Mouse (Mus musculus): ENCODE results near the gene Nbas. TPM values are rescaled to one million over a fixed set of nuclear protein-coding genes. Genes with fewer than 3 reads are reported as not detected.

Nbas gene
- polyA plus RNA-seq, 3 experiments from 2014 or later: 8.6 to 21.6 (median 10.3) TPM

DNA sequence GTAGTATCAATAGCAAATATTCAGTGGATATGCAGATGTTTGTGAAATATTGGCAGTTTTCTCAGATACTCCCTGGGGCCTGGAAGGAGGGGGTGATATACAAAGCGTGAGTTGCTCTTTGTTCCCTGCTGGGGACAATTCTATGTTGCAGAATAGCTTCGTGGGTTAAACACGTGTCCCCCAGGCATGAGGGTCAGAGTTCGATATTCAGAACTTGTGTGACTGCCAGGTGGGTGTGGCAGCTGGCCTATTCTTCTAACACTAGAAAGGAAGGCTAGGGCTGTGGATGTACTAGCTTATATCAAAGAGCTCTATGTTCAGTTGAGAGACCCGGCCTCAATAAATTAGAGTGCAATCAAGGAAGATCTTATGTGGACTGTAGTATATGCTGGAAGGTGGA is 274.9 kb downstream of the Nbas start:
- ATAC-seq: no peak

DNA sequence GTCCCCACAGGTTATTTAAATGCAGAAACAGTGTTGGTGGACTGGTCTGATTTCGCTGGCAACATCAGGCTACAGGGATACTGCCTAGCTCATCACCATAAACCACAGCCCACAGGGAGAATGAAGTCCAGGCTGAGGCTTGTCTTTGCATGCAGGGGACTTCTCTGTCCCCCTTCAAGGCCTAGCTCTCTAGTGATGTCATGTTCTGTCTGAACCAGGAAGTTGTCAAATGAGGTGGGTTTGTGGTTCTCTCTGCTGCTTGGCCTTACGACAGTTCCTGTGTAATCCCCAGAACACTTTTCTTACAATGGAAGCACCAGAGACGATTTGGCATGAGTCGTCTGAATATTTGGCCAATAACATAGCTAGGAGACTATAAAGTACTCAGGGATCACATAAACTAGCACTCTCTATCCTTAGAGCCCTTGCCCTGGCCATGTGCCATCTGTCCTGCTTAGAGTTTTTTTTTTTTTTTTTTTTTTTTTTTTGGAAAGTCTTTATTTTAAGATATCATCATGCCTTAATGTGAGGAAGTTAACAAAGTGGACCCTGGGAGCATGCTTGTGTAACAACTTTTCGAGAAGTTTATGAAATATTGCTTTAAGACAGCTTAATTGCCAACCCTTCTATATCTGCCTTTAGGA is 294.8 kb downstream of the Nbas start:
- no peak for ATAC-seq

DNA sequence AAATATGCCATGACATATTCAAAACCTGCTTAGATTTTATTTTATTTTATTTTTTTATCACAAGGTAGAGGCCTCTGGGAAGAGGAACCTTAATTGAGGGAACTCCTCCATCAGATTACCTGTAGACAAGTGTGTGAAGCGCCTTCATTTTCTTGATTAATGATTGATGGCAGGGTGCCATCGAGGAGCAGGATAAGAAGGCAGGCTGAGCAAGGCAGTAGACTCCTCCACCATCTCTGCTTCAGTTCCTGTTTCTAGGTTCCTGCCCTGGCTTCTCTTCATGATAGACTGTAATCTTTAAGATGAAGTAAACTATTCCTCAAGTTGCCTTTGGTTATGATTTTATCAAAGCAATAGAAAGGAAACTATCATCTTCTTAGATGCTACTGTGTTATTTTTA is 295.4 kb downstream of the Nbas start:
- ATAC-seq: no peak

DNA sequence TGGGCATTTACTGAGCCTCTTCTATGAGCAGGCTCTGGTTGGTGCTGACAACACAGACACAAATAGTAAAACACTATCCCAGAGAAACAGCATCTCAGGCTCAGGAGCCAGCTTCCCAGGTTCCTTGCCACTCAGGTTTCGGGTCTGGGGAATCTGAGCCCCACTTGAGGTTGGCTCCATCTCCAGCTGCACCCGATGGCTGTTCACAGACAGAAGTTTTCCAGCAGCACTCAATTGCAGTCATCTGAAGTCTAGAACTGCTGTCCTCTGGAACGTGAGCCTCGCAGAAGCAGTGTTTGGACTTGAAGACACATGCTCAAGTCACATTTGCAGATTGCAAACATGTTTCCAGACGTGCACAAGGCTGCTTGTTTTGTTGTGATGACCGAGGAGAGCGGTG is 297.5 kb downstream of the Nbas start:
- ATAC-seq: no peak

DNA sequence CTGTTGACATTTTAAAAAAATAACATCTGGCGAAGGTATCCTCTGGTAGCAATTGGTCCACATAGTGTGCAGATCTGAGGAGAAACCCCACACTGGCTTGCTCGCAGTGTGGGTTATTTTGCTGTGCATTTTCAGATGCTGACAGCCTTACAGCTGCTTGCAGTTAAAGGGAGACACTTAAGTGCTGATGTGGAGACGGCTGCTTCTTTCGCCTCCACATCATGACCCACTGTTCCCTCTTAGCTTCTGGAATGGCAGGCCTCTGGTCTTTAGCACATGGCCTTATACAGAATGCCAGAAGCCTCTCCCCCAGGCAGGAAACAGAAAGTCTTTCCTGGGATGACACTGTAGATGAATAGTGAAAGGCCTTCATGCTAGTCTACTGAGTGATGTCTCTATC is 306.2 kb downstream of the Nbas start:
- ATAC-seq: no peak

DNA sequence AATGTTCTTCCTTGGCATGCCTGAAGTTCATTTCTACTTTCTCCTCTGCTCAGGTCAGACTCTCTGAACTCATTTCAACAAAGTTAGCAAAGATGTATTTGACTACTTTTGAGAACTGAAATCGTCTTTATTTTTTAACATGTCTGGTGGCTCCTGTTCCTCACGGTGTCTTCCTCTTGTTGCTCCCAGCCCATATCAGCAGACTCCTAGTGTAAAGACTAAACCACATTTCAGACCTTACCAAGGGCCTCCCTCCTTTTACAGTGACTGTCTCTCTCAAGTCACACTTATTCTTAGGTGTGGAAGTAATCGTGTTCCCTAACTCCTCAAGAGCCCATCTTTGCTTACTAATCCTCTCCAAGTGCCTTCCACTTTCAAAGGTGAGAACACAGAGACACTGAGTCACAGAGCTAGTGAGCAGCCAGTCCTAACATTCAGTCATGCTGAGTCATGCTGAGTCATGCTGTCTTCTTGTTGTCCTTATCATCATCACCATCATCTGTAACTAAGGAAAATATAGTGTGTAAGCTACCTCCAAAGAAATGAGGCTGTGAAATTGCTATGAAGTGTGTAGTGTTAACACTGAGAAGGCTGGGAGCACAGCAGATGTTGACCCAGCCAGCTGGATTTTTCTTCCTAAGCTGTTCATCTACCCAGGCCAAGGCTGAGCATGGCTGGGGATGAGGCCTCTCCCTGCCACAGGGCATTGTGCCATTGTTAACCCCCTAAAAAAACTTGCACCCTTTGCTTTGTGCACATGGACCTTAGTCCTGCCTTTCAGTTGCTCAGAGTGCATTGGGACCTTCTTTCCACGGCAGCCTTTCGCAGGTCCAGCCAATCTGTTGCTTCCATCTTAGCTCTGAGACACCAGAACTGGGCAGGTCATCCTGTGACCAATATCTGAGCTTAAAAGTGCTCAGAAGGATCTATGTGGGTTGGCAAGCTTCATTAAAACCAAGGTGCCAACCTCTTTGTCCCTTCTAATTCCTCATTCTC is 307.0 kb downstream of the Nbas start:
- no peak for ATAC-seq

DNA sequence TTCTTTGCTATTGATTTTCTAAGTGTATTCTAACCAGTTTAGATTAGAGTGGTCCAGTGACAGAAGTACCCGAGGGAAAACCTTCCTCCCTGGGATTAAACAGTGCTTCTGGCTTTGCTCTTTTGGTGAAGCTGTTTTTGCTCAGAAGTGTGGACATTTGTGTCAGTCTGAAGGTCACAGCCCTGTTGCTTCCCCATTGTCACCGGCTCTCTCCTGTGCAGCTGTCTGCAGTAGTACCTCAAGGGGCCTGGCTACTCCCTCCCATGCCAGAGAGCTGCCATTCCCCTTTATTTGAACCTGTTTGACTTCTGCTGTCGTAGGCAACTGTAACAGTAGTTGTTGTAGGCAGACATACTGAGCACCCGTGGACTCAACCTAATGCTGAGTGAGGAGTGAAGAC is 307.8 kb downstream of the Nbas start:
- no peak for ATAC-seq

DNA sequence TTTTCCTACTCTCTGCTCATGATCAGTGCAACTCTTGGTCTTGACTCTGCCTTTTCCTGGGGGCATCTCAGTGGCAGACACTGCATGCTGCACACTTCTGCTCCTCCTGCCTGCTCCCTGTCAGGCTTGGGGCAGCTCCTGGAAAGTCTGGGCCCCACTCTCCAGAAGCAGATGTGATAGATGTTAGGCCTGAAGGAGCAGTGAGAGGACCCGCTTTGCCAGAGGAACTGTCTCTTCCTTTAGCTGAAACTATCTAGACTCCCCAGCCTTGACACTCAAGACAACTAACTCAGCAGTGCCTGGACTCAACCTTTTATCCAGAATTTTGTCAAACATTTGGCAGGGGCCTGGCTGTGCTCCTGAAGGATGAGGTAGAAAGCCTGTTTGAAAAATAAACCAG is 311.9 kb downstream of the Nbas start:
- no peak for ATAC-seq

DNA sequence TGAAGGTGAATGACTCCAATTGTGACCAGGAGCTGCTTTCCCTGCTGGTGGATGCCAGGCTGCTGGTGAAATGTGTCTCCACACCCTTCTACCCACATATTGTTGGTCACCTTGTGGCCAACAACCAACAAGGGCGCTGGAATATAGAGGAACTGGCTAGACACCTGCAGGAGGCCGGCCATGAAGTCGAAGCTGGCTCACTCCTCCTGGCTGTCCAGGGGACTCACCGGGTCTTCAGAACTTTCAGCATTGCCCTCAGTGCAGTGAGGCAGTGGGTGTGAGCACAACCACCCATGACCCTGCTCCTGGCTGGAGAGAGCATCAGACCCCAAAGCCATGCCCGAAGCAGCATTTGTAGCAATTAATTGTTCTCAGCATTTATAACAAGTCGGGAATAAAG is 314.5 kb downstream of the Nbas start:
- ATAC-seq: no peak

DNA sequence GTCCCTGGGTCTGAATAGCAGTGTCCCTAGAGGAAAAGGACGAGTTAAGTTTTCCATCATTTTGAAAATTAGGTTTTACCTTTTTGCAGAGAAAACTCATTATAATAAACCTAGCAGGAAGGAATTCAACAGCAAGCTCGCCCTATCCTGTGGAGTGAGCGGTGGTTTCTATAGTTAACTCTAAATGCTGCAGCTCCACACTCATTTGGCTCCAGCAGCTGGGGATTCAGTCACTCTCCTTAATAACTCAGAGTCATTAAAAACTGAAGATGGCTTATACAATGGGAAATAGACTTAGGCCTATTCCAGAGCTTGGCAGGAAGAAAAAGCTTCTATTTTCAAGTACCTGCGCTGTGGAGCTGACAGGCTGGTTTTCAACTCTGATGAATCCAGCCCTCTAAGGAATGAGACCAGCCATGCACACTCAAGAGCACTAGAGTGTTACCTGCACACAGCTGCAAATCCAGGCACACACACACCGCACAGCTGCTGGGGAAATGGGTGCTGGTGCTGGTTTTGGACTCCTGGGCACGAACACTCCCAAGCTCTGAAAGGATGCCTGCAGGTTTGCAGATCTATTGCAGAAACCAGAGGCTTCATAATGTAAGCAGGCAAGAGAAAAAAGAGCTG is 316.7 kb downstream of the Nbas start:
- no peak for ATAC-seq

DNA sequence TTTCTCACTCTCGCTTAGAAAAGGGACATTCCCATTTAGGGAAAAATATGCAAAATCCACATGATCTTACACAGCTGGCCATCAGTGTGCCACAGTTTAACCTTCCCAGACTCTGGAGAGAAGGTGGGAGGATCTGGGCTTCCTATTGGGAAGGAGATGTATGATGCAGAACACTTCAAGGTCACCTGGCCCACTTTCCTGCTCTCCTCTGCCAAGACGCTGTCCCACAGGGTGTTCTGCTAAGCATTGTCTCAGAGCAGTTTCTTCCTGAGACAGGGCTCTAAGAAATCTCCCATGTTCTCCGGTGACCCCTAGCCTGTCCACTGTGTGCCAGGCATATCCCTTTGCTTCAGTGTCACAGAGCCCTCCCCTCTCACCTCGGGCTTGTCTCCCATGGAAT is 318.7 kb downstream of the Nbas start:
- ATAC-seq: no peak

DNA sequence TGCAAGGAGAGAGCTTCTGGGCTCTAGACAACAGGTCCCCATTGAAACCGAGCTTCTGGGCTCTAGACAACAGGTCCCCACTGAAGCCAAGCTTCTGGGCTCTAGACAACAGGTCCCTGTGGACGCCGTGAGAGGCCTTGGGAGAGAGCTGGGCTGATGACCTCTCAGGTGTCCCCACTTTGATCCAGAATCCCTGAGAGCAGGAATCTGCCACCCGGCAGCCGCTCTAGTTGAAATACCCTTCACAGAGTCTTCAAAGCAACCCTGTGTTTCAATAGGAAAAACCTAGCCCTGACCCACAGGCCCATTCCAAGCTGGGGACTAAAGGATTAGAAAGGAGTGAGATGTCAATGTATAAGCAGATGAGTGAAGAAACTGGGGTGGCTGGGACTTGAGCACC is 320.1 kb downstream of the Nbas start:
- no peak for ATAC-seq

DNA sequence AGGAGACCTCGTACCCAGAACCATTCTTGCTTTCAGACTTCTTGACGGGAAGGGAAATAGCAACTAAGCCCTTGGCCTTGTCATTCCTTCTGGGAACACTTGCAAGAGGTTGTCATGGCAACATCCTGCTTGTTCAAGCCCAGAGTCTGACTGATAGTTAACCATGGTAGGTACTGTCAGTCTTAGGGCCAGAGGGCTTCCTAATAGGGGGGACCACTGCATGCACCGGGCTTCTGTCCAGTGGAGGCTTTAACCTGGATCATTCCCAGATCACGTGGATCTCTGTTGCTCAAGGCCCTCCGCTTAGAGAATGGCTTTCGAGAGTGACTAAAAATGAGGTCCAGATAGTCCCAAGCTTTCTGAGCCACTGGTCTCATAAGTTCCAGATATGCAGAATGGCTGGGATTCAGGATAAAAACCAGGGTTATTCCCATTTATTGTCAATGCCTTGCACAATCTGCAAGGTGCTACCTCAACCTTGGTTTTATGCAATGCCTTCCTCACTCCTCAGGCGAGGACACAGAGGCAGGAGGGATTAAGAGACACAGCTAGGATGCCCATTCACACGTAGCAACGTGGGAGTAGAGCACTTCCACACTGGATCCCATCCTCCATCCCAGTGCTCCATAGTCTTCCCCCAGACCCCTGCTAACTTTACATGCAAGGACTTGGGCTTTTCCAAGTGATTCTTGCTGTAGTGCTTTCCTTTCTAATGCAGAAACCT is 326.0 kb downstream of the Nbas start:
- no peak for ATAC-seq

DNA sequence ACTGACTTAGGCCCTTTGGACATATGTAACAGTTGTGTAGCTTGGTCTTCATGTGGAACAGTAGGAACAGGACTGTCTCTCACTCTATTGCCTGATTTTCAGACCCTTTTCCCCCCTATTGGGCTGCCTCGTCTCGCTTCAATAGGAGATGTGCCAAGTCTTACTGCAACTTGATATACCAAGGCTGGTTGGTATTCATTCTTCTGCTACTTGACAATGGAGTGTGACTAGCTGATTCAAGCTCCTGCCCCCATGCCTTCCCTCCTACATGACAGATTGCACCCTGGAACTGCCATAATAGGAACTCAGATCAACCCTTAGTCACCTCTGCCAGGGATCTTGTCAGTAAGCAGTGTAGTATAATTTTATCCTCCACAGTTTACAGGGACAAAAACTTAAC is 328.1 kb downstream of the Nbas start:
- ATAC-seq: no peak

DNA sequence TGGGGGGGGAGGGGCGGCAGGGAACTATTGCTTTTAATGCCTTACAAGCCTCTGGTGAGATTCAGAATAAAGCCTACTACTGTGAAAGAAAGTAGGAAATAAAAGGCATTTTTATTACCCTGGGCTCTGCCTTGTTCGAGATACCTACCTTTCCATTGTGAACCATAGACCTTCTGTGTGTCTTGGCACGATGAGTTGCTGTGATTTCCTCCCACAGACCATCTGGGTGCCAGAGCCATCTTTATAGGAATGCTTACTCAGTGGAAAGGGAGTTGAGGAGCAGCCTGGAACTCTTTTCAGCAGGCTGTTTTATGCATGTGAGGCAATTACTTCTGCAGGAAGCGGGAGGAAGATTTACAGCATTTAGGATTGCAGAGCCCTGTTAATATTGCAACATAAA is 329.6 kb downstream of the Nbas start:
- no peak for ATAC-seq

DNA sequence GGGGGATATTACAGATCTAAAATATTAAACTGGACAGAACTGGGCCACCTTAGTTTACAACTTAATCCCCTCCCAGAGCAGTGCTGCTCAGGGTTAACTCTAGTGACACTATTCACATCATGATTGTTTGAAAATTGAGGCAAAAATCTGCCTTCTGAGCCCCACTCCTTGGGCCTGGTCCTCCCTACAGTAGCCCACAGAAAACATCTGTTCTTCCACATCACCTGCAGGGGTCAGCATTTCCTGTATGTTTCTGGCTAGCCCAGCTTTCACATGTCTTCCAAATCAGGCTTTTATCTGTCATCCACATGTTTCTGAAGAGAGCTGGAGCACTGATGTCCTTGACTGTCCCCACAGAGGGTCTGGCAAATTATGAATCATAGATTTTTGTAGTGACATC is 333.5 kb downstream of the Nbas start:
- ATAC-seq: no peak

DNA sequence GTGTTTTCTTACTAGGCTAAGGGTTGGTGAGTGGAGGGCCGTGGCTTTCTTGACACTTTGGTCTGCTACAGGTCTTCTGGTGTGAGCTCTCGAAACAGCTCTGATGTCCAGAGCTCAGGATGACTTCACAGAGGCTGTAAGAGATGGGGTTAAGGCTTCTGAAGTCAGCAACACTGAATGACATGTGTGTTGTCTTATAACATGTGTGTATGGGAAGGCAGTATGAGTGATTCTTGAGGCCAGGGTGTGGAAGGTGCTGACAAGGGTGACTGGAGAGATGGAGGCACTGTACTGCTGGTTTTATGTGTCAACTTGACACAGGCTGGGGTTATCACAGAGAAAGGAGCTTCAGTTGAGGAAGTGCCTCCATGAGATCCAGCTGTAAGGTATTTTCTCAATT is 338.1 kb downstream of the Nbas start:
- no peak for ATAC-seq

DNA sequence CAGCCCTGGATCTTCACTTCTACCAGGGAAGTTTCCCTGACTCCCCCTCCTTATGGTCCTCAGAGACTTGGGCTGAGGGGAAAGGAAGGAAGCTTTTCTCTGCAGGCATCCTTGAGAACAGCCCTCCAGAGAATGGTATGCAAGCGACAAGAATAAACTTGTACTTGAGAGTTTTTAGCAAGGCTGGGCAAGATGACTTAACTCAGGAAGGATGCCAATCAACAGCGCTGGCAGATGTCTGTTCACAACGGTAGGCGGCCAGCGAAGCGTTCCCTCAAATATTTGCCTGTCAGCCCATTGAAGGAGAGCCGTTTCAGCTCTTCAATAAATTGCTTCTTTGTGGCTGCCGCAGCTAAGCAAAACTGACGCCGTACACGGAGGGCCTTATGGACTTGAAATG is 340.1 kb downstream of the Nbas start:
- ATAC-seq: no peak

DNA sequence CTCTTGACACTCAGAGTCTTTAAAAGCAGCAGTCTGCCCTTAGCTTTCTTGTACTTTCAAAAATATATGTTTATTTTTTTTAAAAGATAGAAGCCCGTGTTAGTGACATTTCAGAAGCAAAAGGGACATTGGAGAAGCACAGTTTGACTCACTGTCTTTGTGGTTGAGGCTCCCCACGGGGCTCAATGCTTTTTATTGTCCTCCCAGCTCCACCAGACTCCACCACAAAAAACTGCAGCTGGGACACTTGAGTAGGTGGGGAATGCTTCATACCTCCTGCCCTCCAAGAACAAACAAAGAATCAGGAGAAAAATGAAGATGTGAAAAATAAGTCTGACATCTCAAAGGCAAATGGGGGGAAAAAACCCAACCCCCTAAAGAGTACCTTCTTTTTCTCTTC is 344.1 kb downstream of the Nbas start:
- ATAC-seq: no peak

DNA sequence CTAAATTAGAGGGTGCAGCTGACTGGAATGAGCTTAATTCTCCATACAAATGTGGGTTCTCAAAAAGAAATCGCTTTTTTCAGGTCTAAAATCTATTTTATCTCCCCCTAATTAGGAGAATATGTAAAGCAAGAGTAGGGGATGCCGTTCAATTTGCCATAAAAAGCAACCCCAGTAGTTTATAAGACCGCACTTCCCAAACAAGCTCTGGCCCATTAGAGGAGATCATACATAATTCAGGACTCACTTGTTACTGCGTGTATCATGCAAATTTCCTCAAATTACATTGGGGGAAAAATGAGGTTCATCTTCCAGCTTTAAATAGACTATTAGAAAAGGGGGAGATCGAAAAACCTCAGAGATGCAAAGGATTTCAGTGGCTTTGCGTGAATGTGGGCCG is 346.7 kb downstream of the Nbas start:
- ATAC-seq: no peak

DNA sequence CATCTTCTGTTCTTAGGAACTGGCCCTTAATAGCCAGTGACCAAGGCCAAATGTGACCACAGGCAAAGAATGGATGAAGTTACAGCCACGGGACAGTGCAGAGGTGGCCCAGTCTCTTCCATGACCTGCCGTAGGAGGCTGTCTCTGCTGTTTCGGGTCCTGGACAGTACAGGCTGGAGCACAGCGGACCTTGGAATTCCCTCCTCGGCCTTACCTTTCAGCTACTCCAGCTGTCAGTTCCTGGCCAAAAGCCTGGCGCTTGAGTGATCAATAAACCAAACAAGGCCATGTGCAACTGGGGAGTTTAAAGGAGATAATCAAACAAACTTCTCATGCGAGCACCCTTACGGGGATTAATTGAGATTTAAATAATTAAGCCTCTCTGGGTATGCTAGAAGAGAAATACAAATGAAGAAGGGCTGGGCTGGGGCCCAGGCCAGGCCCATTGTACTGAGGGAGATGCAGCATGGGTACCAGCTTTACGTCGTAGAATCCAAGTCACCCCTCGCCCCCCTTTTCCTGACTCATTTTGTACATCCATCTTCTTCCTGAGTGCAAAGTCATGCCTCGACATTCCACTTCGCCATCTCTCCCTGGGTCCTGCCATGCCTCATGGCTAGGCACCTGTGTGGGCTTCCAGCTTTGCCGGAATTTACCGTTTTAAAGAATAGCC is 353.4 kb downstream of the Nbas start:
- ATAC-seq: no peak

Measured in inflammation-experienced regulatory T-cells, adult 6 months (primary cell).